Mouse (Mus musculus) kidney, adult 18-20 months (tissue): ENCODE measurements around the gene Olfr1181.
"Not testable (repeated sequence)": the region's sequence is repeated elsewhere in the genome, so short reads cannot be mapped to it uniquely, and the experiment has no call there.

Source experiments
- DNase-seq: peaks from one replicate; pipeline ENCODE4 v3.0.0; 2021

Olfr1181 gene

DNA sequence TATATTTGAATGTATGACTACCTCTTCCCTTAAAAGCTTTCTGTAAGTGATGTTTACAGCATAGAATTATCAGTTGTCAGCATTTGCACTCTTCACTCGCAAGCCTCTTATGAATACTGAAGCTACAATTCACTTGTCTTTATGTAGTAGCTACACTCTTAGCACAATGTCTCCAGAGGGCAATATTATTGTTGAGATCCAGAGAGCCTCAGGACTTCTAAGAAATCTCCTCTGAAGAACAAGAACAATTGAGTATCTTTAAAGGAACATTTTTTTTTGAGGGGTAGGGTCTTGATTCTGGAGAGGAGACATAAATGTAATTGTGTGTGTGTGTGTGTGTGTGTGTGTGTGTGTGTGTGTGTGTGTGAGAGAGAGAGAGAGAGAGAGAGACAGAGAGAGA, at the start of gene Olfr1181:
Gene Olfr1181, minus strand, starts transcription at position 101 of the 400 bp plus-strand sequence.
- no peak for DNase-seq

DNA sequence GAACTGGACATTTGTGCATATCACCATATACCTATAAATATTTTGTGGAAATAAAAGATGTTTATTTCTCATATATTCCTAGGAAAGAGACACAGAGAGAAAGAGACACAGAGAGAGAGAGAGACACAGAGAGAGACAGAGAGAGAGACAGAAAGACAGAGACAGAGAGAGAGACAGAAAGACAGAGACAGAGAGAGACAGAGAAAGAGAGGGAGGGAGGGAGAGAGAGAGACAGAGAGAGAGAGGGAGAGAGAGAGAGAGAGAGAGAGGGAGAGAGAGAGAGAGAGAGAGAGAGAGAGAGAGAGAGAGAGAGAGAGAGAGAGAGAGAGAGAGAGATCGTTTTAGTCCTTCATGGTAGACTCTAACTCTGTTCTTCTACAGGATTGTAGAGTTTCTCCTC, 28.6 kb upstream of the Olfr1181 start, which contains the start of gene Olfr1183:
Gene Olfr1183, plus strand, starts transcription at position 301 of the 400 bp plus-strand sequence.
- DNase-seq, result not testable (repeated sequence)

DNA sequence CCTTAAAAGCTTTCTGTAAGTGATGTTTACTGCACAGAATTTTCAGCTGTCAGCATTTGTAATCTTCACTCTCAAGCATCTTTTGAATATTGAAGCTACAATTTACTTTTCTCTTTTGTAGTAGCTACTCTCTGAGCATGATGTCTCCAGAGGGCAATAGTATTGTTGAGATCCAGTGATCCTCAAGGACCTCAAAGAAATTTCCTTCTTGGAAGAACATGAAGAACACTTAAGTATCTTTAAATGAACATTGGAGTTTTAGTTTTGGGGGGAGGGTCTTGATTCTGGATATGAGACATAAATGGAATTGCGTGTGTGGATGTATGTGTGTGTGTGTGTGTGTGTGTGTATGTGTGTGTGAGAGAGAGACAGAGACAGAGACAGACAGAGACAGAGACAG, 23.1 kb upstream of the Olfr1181 start, which contains the start of gene Gm13757:
Gene Gm13757, minus strand, starts transcription at position 101 of the 400 bp plus-strand sequence.
- no peak for DNase-seq

DNA sequence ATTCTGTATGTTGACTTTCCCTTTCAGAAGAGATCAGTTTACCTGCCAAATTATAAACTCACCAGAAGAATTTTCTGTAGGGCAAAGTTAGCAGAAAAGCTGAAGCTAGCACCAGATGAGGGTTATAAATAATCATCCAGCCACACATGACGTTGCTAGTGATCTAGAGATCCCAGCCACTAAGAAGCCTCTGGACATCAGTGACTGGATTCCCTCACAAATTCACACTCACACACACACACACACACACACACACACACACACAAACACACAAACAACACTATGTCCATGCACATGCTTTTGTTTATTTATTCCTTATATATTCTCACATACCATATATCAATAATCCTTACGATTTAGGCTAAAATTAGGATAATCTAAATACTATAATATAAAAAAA, 6.9 kb downstream of the Olfr1181 start, which contains the start of gene Olfr1180:
Gene Olfr1180, minus strand, starts transcription at position 101 of the 400 bp plus-strand sequence.
- DNase-seq, result no peak

DNA sequence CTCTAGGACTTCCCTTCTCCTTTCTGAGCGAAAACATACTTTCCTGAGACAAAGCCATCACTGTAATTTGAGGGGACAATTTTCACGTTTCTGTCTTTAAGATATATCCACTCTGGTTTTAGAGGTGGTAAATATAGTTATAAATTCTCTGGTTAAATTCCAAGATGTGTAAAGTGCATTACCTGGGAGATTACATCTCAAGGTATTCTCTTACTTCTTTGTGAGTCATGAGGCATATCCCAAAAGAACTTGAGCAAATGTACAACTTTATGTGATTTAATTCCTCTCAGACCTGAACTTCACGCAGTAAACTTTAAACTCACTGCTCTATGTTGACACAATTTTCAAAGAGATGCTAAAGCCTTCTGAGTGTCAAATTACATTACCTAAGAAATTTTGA, 19.6 kb downstream of the Olfr1181 start, which contains the start of gene Olfr1179:
Gene Olfr1179, minus strand, starts transcription at position 101 of the 400 bp plus-strand sequence.
- no peak for DNase-seq

DNA sequence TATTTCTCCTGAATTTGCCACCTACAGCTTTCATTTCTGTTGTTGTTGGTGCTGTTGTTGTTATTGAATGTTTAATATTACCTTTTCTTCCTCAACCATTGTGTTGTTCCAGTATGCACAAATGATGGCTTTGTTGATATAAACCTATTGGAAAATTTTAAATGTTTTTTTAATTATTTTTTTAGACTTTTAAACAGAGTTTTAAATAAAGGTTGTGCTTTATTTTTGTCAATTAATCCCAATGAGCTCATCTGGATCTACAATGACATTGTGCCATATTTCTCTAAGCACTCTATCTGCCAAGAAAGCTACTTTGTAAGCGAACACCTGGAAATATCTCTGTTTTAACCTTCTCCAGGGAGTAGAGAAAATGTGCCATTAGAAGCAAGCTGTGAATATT, 39.2 kb downstream of the Olfr1181 start, which contains the start of gene Olfr1178:
Gene Olfr1178, plus strand, starts transcription at position 301 of the 400 bp plus-strand sequence.
- no peak for DNase-seq
